Mouse (Mus musculus) brain, embryonic 18.5 days (tissue): ENCODE data around the gene Col23a1.
"Not testable (repeated sequence)": the region's sequence is repeated elsewhere in the genome, so short reads cannot be mapped to it uniquely, and the experiment has no call there.

Source experiments
- DNase-seq: peaks from one replicate; pipeline ENCODE4 v3.0.0-alpha.2; 2012; ENCODE audit warnings: low read depth, low spot score

Col23a1 gene

GRCm38 (mm10) chr11:51617693-51618092 lies 328.0 kb downstream of the Col23a1 start:
- DNase-seq: no peak

DNA sequence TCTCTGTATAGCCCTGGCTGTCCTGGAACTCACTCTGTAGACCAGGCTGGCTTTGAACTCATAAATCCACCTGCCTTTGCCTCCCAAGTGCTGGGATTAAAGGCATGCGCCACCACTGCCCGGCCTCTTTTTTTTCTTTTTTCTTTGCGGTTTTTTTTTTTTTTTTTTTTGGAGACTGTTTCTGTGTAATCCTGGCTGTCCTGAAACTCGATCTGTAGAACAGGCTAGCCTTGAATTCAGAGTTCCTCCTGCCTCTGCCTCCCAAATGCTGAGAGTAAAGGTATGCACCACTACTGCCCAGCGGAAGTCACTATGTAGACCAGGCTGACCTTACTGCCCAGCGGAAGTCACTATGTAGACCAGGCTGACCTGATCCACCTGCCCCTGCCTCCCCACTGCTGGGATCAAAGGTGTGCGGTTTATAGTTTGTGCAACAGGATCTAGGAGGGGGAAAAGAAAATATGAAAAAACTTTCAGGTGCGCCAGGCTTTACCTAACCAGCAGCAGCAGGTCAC lies 329.2 kb downstream of the Col23a1 start:
- DNase-seq: no peak

- DNase-seq: peak; percentile 95
Observed at GRCm38 (mm10) chr11:51619409-51620060, 329.8 kb downstream of the Col23a1 start, which contains the start of gene Nhp2. Gene Nhp2 (plus strand): TSS chr11:51619735.

GRCm38 (mm10) chr11:51620084-51620483 lies 330.4 kb downstream of the Col23a1 start:
- DNase-seq: no peak

DNA sequence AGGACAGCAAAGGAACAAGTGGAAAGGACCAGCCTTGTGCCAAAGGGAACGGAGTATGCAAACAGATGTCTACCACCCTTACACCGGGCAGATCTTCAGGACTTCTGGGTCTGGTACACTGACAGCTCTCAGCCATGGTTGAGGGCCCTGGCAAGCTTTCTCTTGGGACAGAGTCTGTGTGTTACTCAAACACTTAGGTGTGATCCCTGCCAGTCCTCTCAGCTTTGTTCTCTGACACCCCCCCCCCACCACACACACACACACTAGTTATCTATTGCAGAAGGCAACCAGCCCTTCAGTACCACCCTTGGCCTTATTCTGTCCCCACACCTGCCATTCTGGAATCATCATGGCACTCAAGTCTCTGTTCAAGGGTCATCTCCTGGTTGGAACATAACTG lies 332.1 kb downstream of the Col23a1 start:
- DNase-seq: no peak

DNA sequence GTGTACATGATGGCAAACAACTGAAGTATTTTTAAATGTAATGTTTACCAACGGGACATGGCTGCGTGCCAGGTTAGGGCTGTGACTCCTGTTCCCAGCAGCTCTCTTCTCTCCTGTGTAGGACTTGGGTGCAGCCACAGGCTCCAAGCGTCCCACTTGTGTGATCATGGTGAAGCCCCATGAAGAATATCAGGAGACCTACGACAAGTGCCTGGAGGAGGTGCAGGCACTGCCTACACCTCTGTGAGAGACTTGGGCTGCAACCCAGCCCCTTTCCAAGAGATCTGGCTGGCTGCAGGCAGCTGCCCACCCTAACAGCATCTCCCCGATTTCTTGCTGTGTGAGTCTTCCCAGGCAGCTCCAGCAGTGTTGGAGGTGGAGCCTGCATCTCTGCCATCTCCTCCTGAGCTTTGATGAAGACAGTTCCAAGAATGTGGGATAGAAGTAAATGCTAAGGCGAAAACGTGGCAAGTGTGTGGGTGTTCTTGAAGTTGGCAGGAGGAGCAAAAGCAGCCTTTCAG lies 333.3 kb downstream of the Col23a1 start:
- no peak for DNase-seq

- DNase-seq: no peak
Observed at GRCm38 (mm10) chr11:51625187-51625820, 335.6 kb downstream of the Col23a1 start.

DNA sequence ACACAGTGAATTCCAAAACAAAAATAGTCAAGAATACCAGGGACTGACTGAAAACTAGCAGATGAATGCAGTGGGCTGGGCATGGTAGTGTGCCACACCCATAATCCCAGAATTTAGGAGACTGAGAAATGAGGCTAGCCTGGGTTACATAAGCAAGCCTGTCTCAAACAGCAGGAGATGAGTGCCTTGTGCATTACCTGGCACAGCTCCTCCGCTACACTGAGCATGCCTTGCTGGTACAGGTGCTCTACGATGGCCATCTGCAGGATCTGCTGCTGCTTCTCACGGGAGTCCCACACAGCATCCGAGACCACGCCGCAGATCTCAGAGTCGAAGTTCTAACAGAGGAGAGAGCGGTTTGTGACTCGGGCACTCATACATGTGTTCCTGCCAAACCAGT lies 337.7 kb downstream of the Col23a1 start:
- DNase-seq: no peak

- no peak for DNase-seq
Observed at GRCm38 (mm10) chr11:51627907-51628306, 338.2 kb downstream of the Col23a1 start.

GRCm38 (mm10) chr11:51629651-51630314 lies 340.1 kb downstream of the Col23a1 start:
- DNase-seq: no peak

- DNase-seq: no peak
Observed at GRCm38 (mm10) chr11:51632130-51632753, 342.5 kb downstream of the Col23a1 start.

DNA sequence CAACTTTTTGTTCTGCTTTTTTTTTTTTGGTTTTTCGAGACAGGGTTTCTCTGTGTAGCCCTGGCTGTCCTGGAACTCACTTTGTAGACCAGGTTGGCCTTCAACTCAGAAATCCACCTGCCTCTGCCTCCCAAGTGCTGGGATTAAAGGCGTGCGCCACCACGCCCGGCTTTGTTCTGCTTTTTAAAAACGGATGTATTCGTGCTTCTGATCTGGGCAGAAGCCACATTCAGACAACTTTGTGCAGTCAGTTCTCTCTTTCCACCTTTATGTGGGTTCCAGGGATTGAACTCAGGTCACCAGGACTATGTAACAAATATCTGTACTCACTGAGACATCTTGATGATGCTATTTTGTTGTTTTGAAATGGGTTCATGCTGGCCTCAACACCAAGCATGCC lies 343.5 kb downstream of the Col23a1 start:
- DNase-seq: not testable (repeated sequence)
